Mouse (Mus musculus): ENCODE results near the gene Ptprg.

DNA sequence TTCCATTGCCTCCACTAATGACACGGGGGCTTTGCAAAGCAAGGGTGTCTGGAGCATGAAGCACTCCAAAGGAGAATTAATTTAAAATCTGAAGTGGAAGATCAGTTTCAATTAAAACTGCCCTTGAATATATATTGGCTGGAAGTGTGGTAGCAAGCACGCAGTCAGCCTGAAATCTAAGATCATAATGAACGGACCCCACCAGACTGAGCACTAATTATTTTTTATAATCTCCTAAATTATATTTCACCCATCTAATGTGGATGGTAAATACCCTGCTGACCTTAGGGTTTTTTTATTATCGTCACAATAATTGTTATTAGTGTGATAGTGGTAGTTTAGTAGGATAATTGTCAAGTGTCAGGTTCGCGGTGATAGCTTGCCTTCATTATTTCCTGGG lies 397.0 kb downstream of the Ptprg start:
- TF ChIP-seq EP300 (IDR thresholded peaks at IDR 0.05; ENCODE audit: low read depth), result no peak
- no peak for TF ChIP-seq CTCF (IDR thresholded peaks at IDR 0.05; ENCODE audit: low read depth)
